Mouse (Mus musculus) kidney, postnatal 4 days (tissue): ENCODE measurements at regions not wholly inside any gene's neighbourhood (a gene's known extent, or its start where the extent isn't known, plus 50 kb on each side); places are given as distances from the start of the nearest gene placed in this dataset.

Experiments used
- DNase-seq, 2 experiments: peaks; one replicate each; pipeline ENCODE4 v3.0.0; 2021; ENCODE audit warnings: mixed read lengths in 2 of 2

- DNase-seq: peak; percentile 84
Measured at GRCm38 (mm10) chr2:133020173-133020837, 74.6 kb upstream of the Fermt1 start.

- DNase-seq: no peak
Measured at GRCm38 (mm10) chr2:133021244-133021643, 75.5 kb upstream of the Fermt1 start.

- no peak for DNase-seq
Measured at GRCm38 (mm10) chr2:133027038-133027437, 81.3 kb upstream of the Fermt1 start.

- no peak for DNase-seq
Measured at GRCm38 (mm10) chr2:133035421-133035820, 89.7 kb upstream of the Fermt1 start.

GRCm38 (mm10) chr2:133040708-133041107 lies 95.0 kb upstream of the Fermt1 start:
- no peak for DNase-seq

- DNase-seq: no peak
Measured at GRCm38 (mm10) chr2:133077698-133078356, 132.1 kb upstream of the Fermt1 start.

GRCm38 (mm10) chr2:133090976-133091375 lies 145.3 kb upstream of the Fermt1 start:
- DNase-seq: no peak

- DNase-seq: peak; percentile 82 to 86
Measured at GRCm38 (mm10) chr2:133113642-133114041, 167.9 kb upstream of the Fermt1 start.

- no peak for DNase-seq
Measured at GRCm38 (mm10) chr2:133118651-133119050, 172.9 kb upstream of the Fermt1 start.

GRCm38 (mm10) chr2:133125212-133125801 lies 179.6 kb upstream of the Fermt1 start:
- no peak for DNase-seq

- DNase-seq: no peak
Measured at GRCm38 (mm10) chr2:133134878-133135277, 189.2 kb upstream of the Fermt1 start.

GRCm38 (mm10) chr2:133138877-133139276 lies 193.2 kb upstream of the Fermt1 start:
- no peak for DNase-seq

GRCm38 (mm10) chr2:133141341-133142035 lies 195.8 kb upstream of the Fermt1 start:
- peak in 1 of 2 experiments; percentile 28 for DNase-seq

GRCm38 (mm10) chr2:133152461-133152860 lies 206.8 kb upstream of the Fermt1 start:
- no peak for DNase-seq

- no peak for DNase-seq
Measured at GRCm38 (mm10) chr2:133156537-133156936, 210.8 kb upstream of the Fermt1 start.

GRCm38 (mm10) chr2:133158206-133158605 lies 212.5 kb upstream of the Fermt1 start:
- DNase-seq: no peak

- DNase-seq: peak in 1 of 2 experiments; percentile 7
Measured at GRCm38 (mm10) chr2:133159398-133159797, 213.7 kb upstream of the Fermt1 start.

GRCm38 (mm10) chr2:133176411-133176810 lies 230.7 kb upstream of the Fermt1 start:
- DNase-seq: no peak

GRCm38 (mm10) chr2:133181216-133181615 lies 235.5 kb upstream of the Fermt1 start:
- DNase-seq: no peak

- DNase-seq: no peak
Measured at GRCm38 (mm10) chr2:133182920-133183319, 237.2 kb upstream of the Fermt1 start.

GRCm38 (mm10) chr2:133204295-133204866 lies 258.7 kb upstream of the Fermt1 start:
- no peak for DNase-seq

GRCm38 (mm10) chr2:133208498-133208897 lies 262.8 kb upstream of the Fermt1 start:
- DNase-seq: no peak
